Mouse (Mus musculus) E14TG2a.4 (cell line): ENCODE measurements around the gene 4930412O13Rik.

Source experiments
- CTCF ChIP-seq: conservative IDR thresholded peaks from 2 replicates; pipeline ENCODE4 v1.5.1; 2014; ENCODE audit warnings: low read length
- NANOG ChIP-seq: IDR thresholded peaks from 2 replicates; pipeline ENCODE4 v1.6.1; 2014; ENCODE audit warnings: borderline replicate concordance, low read length, mixed read lengths
- POU5F1 ChIP-seq: IDR thresholded peaks from 2 replicates; pipeline ENCODE4 v1.6.1; 2014; ENCODE audit warnings: low read length, borderline replicate concordance

DNA sequence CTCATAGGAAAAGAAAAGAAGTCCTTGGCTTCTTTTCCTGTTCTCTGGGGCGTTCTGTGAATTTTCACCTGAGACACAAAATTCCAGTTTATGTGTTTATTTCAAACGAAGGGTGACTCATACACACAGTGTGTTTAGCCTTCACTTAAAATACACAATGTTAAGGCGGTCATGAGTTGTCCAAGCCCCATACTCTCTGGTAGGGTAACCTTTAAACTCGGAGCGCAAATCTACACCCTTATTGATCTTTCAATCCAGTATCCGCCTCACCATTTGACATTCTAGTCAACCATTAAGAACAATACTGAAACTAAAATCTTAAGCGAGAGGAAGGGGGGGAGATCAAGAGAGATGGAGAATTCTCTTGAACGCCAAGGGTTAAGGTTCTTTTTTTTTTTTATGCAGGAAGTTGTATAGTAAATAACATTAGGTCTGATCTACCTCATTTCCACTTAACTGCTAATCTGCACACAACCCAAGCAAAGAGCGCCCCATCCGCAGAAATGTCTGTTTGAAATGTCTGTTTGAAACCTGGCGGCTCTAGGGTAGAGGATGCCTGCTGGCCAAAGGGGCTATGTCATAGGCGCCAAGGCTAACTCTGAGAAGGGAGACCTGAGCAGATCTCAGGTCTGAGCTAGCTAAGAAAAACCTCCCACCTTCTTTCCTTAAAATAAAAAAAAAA lies 5.2 kb upstream of the 4930412O13Rik start:
- TF ChIP-seq CTCF (no peak), POU5F1 (no peak), NANOG (no peak)
